Mouse (Mus musculus): ENCODE data around the gene Elmsan1.
A peak's percentile ranks its signal among the peaks of the same experiment; 100 is the strongest.

The Elmsan1 gene

DNA sequence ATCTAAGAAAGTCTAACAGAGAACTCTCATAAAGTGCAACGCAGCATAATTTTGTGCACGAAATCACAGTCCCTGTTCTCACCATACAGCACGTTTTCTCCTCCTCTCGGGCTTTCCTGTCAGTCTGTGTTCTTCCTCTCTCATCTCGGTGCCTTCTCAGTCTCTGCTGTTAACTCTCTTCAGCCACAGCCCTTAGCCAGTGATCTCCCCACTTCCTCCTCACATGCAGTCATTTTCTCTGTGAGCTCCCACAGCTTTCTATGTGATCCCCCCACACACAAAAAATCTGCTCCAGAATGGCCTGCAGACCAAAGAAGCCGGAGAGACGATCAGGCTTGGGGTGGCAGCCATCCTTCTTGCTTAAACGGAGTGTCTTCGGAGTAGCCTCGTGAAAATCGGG lies 9.6 kb downstream of the Elmsan1 start:
- TF ChIP-seq NANOG (IDR thresholded peaks at IDR 0.05; ENCODE audit: borderline replicate concordance, low read length) (no peak), CTCF (conservative IDR thresholded peaks at IDR 0.05; ENCODE audit: low read length) (no peak), POU5F1 (IDR thresholded peaks at IDR 0.05; ENCODE audit: borderline replicate concordance, low read length) (no peak)
- Histone ChIP-seq H3K27me3 (ENCODE audit: insufficient read depth, low read length) (peaks cover 33% of the 10 kb centered on the region), H3K4me3 (replicated peaks; ENCODE audit: low read length) (peak overlapping the region; percentile 69), H3K36me3 (ENCODE audit: insufficient read depth, low read length) (peaks cover 13% of the 10 kb centered on the region), H3K9me3 (ENCODE audit: low read length) (no peaks in the 10 kb centered on the region), H3K4me1 (replicated peaks; ENCODE audit: low read depth, low read length) (peaks cover 99% of the 10 kb centered on the region)

DNA sequence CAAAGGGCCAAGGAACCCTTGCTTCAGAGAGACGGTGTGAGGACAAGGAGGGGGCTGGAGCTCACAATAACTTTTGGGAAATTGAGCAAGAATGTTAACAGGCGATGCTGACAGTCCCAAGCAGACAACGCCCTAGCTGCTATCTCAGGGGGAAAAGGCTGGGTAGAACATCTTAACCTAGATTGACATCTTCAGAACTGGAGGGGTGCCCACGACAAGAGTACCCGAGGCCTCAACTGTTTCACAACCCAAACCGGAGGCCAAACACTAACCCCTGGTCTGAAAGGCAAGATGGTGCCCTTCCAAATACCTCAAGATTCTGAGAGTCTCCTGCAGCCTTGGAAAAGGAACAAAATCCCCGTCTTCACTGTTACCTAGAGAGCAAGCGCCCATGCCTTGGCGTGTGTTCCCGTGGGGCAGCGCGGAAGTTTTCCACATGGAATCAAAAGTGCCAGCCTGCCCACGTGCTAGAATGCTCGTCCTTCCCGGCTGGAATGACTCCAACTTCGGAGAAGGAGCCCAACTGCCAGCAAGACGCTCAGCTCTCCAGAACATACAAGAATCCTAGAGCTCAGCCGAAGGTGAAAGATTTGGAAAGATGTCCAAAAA lies 11.4 kb downstream of the Elmsan1 start:
- TF ChIP-seq CTCF (conservative IDR thresholded peaks at IDR 0.05; ENCODE audit: low read length) (no peak), POU5F1 (IDR thresholded peaks at IDR 0.05; ENCODE audit: borderline replicate concordance, low read length) (no peak), NANOG (IDR thresholded peaks at IDR 0.05; ENCODE audit: borderline replicate concordance, low read length) (no peak)

DNA sequence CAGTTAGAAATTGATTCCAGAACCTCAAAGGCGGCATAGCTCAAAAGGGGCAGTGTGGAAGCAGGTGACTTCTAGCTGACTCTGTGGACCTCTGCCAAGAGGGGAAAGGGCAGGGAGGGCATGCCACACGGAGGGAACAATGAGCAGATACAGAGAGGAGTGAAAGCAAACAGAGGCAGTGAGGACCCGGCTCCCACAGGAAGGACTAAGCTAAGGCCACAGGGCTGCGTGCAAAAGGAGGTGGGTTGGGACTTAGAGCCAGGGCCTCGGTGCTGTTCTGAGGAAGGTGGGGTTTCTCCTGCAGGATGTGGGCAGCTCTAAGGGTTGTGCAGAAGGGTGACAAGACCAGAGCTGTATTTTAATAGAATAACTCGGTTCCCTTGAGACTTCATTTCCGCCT lies 12.2 kb downstream of the Elmsan1 start:
- Histone ChIP-seq H3K27me3 (ENCODE audit: insufficient read depth, low read length) (peaks cover 33% of the 10 kb centered on the region), H3K4me3 (replicated peaks; ENCODE audit: low read length) (peak overlapping the region; percentile 33), H3K36me3 (ENCODE audit: insufficient read depth, low read length) (peaks cover 12% of the 10 kb centered on the region), H3K4me1 (replicated peaks; ENCODE audit: low read depth, low read length) (peaks cover 100% of the 10 kb centered on the region), H3K9me3 (ENCODE audit: low read length) (no peaks in the 10 kb centered on the region)
- TF ChIP-seq NANOG (IDR thresholded peaks at IDR 0.05; ENCODE audit: borderline replicate concordance, low read length) (no peak), POU5F1 (IDR thresholded peaks at IDR 0.05; ENCODE audit: borderline replicate concordance, low read length) (no peak), CTCF (conservative IDR thresholded peaks at IDR 0.05; ENCODE audit: low read length) (no peak)

More for the DNA sequence above, 11.4 kb downstream of the Elmsan1 start:
- peaks cover 12% of the 10 kb centered on the region for H3K36me3 ChIP-seq (ENCODE audit: insufficient read depth, low read length)
- peaks cover 33% of the 10 kb centered on the region for H3K27me3 ChIP-seq (ENCODE audit: insufficient read depth, low read length)
- H3K9me3 ChIP-seq (ENCODE audit: low read length), result no peaks in the 10 kb centered on the region
- peak overlapping the region; percentile 33 for H3K4me3 ChIP-seq (replicated peaks; ENCODE audit: low read length)
- H3K4me1 ChIP-seq (replicated peaks; ENCODE audit: low read depth, low read length), result peaks cover 100% of the 10 kb centered on the region

DNA sequence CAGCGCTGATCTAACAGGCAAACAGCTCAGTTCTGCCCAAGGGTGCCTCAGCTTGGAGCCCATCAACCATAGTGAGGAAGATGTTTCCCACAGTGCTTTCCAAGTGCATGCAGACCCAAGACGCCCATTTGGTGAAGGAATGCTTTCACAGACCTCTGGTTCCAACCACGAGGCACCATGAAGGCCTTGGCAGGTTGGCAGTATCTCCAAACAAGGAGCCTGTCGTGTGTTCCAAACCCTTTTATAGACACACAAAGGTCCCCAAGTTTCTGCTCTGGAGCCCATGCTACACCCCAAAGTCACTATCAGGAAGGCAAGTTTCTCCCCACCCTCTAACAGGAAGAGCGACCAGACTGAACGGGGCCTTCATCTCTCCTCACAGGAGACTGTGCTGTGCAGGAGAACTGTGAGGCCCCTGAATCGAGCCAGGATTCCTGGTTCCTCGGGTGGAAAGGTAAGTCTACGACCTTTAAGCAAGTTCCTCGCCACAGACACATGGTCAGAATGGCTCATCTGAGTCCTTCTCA lies 13.0 kb downstream of the Elmsan1 start:
- Histone ChIP-seq H3K4me1 (replicated peaks; ENCODE audit: low read depth, low read length) (peaks cover 100% of the 10 kb centered on the region), H3K4me3 (replicated peaks; ENCODE audit: low read length) (0 out of 2 replicates have a peak overlapping the region, but pooled peaks have one; percentile 33), H3K27me3 (ENCODE audit: insufficient read depth, low read length) (peaks cover 33% of the 10 kb centered on the region), H3K9me3 (ENCODE audit: low read length) (no peaks in the 10 kb centered on the region), H3K36me3 (ENCODE audit: insufficient read depth, low read length) (peaks cover 12% of the 10 kb centered on the region)
- no peak for TF ChIP-seq CTCF (conservative IDR thresholded peaks at IDR 0.05; ENCODE audit: low read length)
- no peak for TF ChIP-seq NANOG (IDR thresholded peaks at IDR 0.05; ENCODE audit: borderline replicate concordance, low read length)
- TF ChIP-seq POU5F1 (IDR thresholded peaks at IDR 0.05; ENCODE audit: borderline replicate concordance, low read length), result no peak

DNA sequence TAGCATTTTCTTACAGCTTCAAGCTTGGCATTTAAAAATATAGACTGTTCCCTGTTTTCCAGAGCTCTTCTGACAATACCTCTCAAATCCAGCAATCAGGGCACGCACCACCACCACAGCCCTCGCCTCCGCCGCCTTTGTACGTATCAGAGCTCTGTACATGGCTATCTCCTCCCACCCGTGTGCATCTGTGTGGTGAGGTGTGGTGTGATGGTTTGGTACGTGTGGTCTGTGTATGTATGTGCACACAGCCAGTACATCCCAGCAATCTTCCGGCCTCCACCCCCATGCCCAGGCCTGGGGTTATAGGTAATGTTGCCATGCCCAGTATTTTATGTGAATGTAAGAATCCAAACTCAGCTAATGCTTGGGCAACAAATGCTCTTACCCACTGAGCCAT lies 14.0 kb downstream of the Elmsan1 start:
- TF ChIP-seq NANOG (IDR thresholded peaks at IDR 0.05; ENCODE audit: borderline replicate concordance, low read length), result no peak
- TF ChIP-seq POU5F1 (IDR thresholded peaks at IDR 0.05; ENCODE audit: borderline replicate concordance, low read length), result no peak
- TF ChIP-seq CTCF (conservative IDR thresholded peaks at IDR 0.05; ENCODE audit: low read length), result no peak
- Histone ChIP-seq H3K4me3 (replicated peaks; ENCODE audit: low read length) (no peak overlapping the region), H3K4me1 (replicated peaks; ENCODE audit: low read depth, low read length) (peaks cover 100% of the 10 kb centered on the region), H3K27me3 (ENCODE audit: insufficient read depth, low read length) (peaks cover 26% of the 10 kb centered on the region), H3K9me3 (ENCODE audit: low read length) (no peaks in the 10 kb centered on the region), H3K36me3 (ENCODE audit: insufficient read depth, low read length) (peaks cover 12% of the 10 kb centered on the region)

DNA sequence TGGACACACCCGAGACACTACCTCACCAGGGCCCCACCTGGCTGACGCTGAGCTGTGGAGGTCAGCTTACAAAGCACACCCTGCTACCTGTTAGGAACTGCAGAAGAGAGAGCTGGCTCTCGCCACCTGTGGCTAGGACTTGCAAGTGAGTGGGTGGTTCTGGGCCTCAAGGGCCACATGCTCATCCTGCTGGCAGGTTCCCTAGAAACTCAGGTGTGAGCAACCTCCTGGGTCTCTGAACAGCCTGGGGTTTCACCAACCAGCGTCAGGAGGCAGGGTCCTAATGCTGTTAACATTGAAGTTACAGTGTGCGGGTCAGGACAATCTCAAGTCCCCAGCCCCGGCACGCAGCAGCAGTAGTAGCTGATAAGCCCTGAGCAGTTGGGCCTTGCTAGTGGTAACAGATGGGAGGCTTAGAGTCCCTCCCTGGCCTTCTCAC lies 14.9 kb downstream of the Elmsan1 start:
- peaks cover 17% of the 10 kb centered on the region for H3K27me3 ChIP-seq (ENCODE audit: insufficient read depth, low read length)
- no peak for TF ChIP-seq POU5F1 (IDR thresholded peaks at IDR 0.05; ENCODE audit: borderline replicate concordance, low read length)
- no peak for TF ChIP-seq NANOG (IDR thresholded peaks at IDR 0.05; ENCODE audit: borderline replicate concordance, low read length)
- TF ChIP-seq CTCF (conservative IDR thresholded peaks at IDR 0.05; ENCODE audit: low read length), result no peak
- peak overlapping the region; percentile 66 for H3K4me3 ChIP-seq (replicated peaks; ENCODE audit: low read length)

DNA sequence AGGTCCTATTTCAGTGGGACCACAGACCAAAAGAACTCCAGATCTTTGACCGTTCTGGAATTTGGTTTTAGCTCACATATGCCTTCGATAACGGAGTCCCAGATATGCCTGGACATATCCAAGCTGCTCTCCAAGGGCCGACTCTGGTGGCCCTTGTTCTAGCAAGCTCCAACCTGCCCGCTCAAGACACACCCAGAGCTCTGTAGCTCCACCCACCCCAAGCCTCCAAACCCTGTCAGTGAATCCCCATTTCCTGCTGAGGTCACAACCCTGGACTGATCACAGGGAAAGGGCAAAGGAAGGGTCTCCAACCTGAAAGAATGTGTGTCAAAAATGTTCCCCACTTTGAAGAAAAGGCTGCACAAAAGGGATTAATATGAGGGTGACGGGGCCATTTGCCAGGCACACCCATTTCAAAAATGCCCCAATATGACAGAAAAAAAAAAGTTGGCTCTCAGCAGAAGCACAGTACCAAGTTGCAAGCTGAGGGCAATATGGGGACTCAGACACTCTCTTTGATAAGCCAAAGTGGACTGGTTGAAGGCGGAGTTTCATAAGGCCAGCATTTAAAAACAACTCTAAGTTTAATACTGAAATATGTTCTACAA lies 15.4 kb downstream of the Elmsan1 start:
- Histone ChIP-seq H3K4me3 (replicated peaks; ENCODE audit: low read length) (peak overlapping the region; percentile 66), H3K27me3 (ENCODE audit: insufficient read depth, low read length) (peaks cover 12% of the 10 kb centered on the region), H3K36me3 (ENCODE audit: insufficient read depth, low read length) (peaks cover 10% of the 10 kb centered on the region), H3K9me3 (ENCODE audit: low read length) (no peaks in the 10 kb centered on the region), H3K4me1 (replicated peaks; ENCODE audit: low read depth, low read length) (peaks cover 100% of the 10 kb centered on the region)
- TF ChIP-seq POU5F1 (IDR thresholded peaks at IDR 0.05; ENCODE audit: borderline replicate concordance, low read length) (no peak), NANOG (IDR thresholded peaks at IDR 0.05; ENCODE audit: borderline replicate concordance, low read length) (no peak), CTCF (conservative IDR thresholded peaks at IDR 0.05; ENCODE audit: low read length) (no peak)

More for the DNA sequence above, 14.9 kb downstream of the Elmsan1 start:
- H3K4me1 ChIP-seq (replicated peaks; ENCODE audit: low read depth, low read length), result peaks cover 100% of the 10 kb centered on the region
- no peaks in the 10 kb centered on the region for H3K9me3 ChIP-seq (ENCODE audit: low read length)
- H3K36me3 ChIP-seq (ENCODE audit: insufficient read depth, low read length), result peaks cover 7% of the 10 kb centered on the region

DNA sequence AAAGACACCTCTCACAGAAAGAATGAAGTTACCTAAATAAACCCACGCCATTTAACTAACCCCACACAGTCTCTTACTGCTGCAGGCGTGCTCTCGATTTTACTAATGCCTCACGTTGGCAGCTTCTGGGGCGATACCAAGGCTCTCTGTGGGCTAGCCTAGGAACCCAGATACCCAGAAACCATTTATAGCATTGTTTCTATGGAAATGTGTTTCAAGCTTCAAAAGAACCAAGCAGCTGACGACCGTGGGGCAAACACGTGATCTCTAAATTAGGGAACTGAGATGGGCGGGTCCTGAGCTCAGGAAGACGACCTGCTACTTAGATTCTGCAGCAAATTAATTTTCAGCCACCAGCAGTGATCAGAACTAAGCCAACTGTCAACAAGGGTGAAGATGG lies 16.1 kb downstream of the Elmsan1 start:
- TF ChIP-seq CTCF (conservative IDR thresholded peaks at IDR 0.05; ENCODE audit: low read length) (no peak), NANOG (IDR thresholded peaks at IDR 0.05; ENCODE audit: borderline replicate concordance, low read length) (no peak), POU5F1 (IDR thresholded peaks at IDR 0.05; ENCODE audit: borderline replicate concordance, low read length) (no peak)
- peaks cover 5% of the 10 kb centered on the region; the same call in 1 of the 2 replicates for H3K27me3 ChIP-seq (ENCODE audit: insufficient read depth, low read length)
- H3K4me3 ChIP-seq (replicated peaks; ENCODE audit: low read length), result peak overlapping the region; percentile 66
- H3K4me1 ChIP-seq (replicated peaks; ENCODE audit: low read depth, low read length), result peaks cover 100% of the 10 kb centered on the region
- H3K36me3 ChIP-seq (ENCODE audit: insufficient read depth, low read length), result peaks cover 10% of the 10 kb centered on the region
- H3K9me3 ChIP-seq (ENCODE audit: low read length), result no peaks in the 10 kb centered on the region
